In the genomic region with DNA sequence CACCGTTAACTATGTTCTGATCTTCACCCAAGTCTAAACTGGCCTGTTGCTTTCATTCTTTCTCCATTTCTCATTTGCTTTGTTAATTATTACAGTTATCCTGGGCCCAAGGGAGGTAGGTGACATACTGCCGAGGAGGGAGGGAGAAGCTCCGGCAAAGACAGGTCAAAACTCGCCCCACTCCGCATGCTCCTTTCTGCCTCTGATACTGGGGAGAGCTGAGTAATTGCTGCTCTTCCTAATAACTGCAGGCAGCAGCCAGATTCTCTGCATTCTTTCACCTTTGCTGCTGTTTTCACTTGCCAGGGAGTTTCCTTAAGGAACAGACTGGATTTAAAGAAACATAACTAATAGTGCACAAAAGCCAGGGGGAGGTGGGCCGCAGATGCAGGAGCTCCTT, we compare ENCODE assay signal across 16 mouse cellular contexts. TPM values are rescaled to one million over a fixed set of nuclear protein-coding genes. Genes with fewer than 3 reads are reported as not detected.
DNase-seq lines count a peak whose midpoint lies in the region; ATAC-seq and TF ChIP-seq lines count a peak whose summit lies in the region.
"Had no signal": no experiment of that assay in that cellular context is flagged by ENCODE, and none has a peak within 500 bp of the region (broad histone marks: within the 10 kb centered on the region; RNA-seq: fewer than 3 reads in every experiment).

No protein-coding gene starts in this region.

- no peaks in the 10 kb centered on the region for H3K9me3 ChIP-seq in lung, postnatal 0 days (ENCODE audit: low read length)
- H3K9me3 ChIP-seq: hindbrain, embryonic 15.5 days; midbrain, embryonic 12.5 days had no signal

- H3K9ac ChIP-seq in lung, postnatal 0 days (replicated peaks; ENCODE audit: low read depth): no peak overlapping the region
- H3K9ac ChIP-seq: hindbrain, embryonic 15.5 days; liver, embryonic 14.5 days; midbrain, embryonic 12.5 days had no signal

- POLR2A ChIA-PET in Patski (lab: Charles Lee): interaction anchor here (0.6 to 1.6 kb wide), 4 partner anchors 9 to 312 kb away, joined by 3 to 6 read pairs (median 4); no protein-coding TSS in a partner anchor

- WGBS in lung, postnatal 0 days: 66% methylated on average over 6 of the region's 6 CpGs

- peak; percentile 28 for DNase-seq in embryo, embryonic 10 days (ENCODE audit: low spot score)
- no peak for DNase-seq in embryo, embryonic 9.5 days (ENCODE audit: extremely low spot score)
- no peak for DNase-seq in Patski (ENCODE audit: low read depth, low spot score)
- DNase-seq in forelimb bud, embryonic 11.5 days (ENCODE audit: low read depth, low spot score): peak; percentile 40
- peak; percentile 37 to 70 for DNase-seq in kidney, postnatal 25 days
- DNase-seq in frontal cortex, postnatal 14 days (ENCODE audit: low spot score in 2 of 2): no peak
- DNase-seq in lung, postnatal 0 days (ENCODE audit: low spot score): no peak
- no peak for DNase-seq in ovary, adult 18-20 months (ENCODE audit: low spot score)
- DNase-seq: cerebellum, adult 2 months; heart, postnatal 14 days; lung, postnatal 14 days; thymus, postnatal 36 days had no signal

- H3K27me3 ChIP-seq in Patski: no peaks in the 10 kb centered on the region
- H3K27me3 ChIP-seq in lung, postnatal 0 days (replicated peaks; ENCODE audit: insufficient read depth, low read length): no peaks in the 10 kb centered on the region
- H3K27me3 ChIP-seq: hindbrain, embryonic 15.5 days; midbrain, embryonic 12.5 days had no signal

- no peak for TF ChIP-seq CTCF in Patski (IDR thresholded peaks at IDR 0.05)
- no peak for TF ChIP-seq CTCF in lung, postnatal 0 days (IDR thresholded peaks at IDR 0.05)

- H3K27ac ChIP-seq in lung, postnatal 0 days (ENCODE audit: low read length): no peak overlapping the region
- H3K27ac ChIP-seq: hindbrain, embryonic 15.5 days; left cerebral cortex, adult 2 months; liver, embryonic 14.5 days; midbrain, embryonic 12.5 days had no signal

- ATAC-seq in Patski: peak; percentile 91
- ATAC-seq in lung, postnatal 0 days: no peak

- no peak overlapping the region for H3K4me3 ChIP-seq in lung, postnatal 0 days (ENCODE audit: low read depth, low read length)
- H3K4me3 ChIP-seq: hindbrain, embryonic 15.5 days; left cerebral cortex, adult 2 months; midbrain, embryonic 12.5 days had no signal

- no peak overlapping the region for H3K4me2 ChIP-seq in lung, postnatal 0 days (replicated peaks; ENCODE audit: low read depth, low read length)
- H3K4me2 ChIP-seq: hindbrain, embryonic 15.5 days; midbrain, embryonic 12.5 days had no signal

- no peaks in the 10 kb centered on the region for H3K36me3 ChIP-seq in lung, postnatal 0 days (ENCODE audit: insufficient read depth, low read length)
- H3K36me3 ChIP-seq: hindbrain, embryonic 15.5 days; midbrain, embryonic 12.5 days had no signal

- CTCF ChIA-PET in Patski (lab: Charles Lee): interaction anchor here (1.2 to 3.5 kb wide), 3 partner anchors 9 to 53 kb away, joined by 3 to 11 read pairs (median 4); no protein-coding TSS in a partner anchor

- no peaks in the 10 kb centered on the region; the same call in 1 of the 2 replicates for H3K4me1 ChIP-seq in lung, postnatal 0 days (ENCODE audit: insufficient read depth, low read depth, low read length)
- H3K4me1 ChIP-seq: midbrain, embryonic 12.5 days had no signal

- in situ Hi-C loops in Patski (cut with MboI; ENCODE audit: low pct_unique_long_range_greater_than_20kb): no loop called here

- no peak for TF ChIP-seq EP300 in lung, postnatal 0 days (IDR thresholded peaks at IDR 0.05)

RNA-seq across cellular contexts. Expression of gene Crim1, which starts 13.1 kb away (rescaled TPM):
- polyA plus RNA-seq in Patski (2021): 243 TPM
- 8.2 and 10.2 TPM in 2 replicates for polyA plus RNA-seq in lung, postnatal 0 days (2015; fragmentation: Nextera tagmentation; extraction: Ambion mirVana)

Comparison
In these comparisons a context has a peak if more than half of its experiments do, and no peak if none do; other contexts are left out.
1. DNase-seq: peak in embryo, embryonic 10 days (single experiment), forelimb bud, embryonic 11.5 days (single experiment) and kidney, postnatal 25 days (2 of 2); none in embryo, embryonic 9.5 days (single experiment), Patski (single experiment), frontal cortex, postnatal 14 days (0 of 2), lung, postnatal 0 days (single experiment) and ovary, adult 18-20 months (single experiment).
2. RNA of gene Crim1, which starts 13.1 kb away (polyA plus RNA-seq): 243 TPM in Patski (single experiment); 8.2 to 10.2 TPM in lung, postnatal 0 days; every median in the first group is over 10 times any median in the second.